Mouse (Mus musculus) layer of hippocampus, adult 9-10 months (tissue): ENCODE measurements around the gene Cyp27b1.
"Not testable (repeated sequence)": the region's sequence is repeated elsewhere in the genome, so short reads cannot be mapped to it uniquely, and the experiment has no call there.

ENCODE experiments used
- DNase-seq: peaks from one replicate; pipeline ENCODE4 v3.0.0; 2022; ENCODE audit warnings: low spot score

Cyp27b1 gene

GRCm38 (mm10) chr10:127049395-127050118 lies 1.5 kb downstream of the Cyp27b1 start:
- no peak for DNase-seq

GRCm38 (mm10) chr10:127050119-127050474 lies 2.0 kb downstream of the Cyp27b1 start:
- DNase-seq, result no peak

- DNase-seq, result no peak
Measured at GRCm38 (mm10) chr10:127054646-127055045, 6.6 kb downstream of the Cyp27b1 start.

GRCm38 (mm10) chr10:127055406-127055805 lies 7.4 kb downstream of the Cyp27b1 start:
- DNase-seq, result no peak

DNA sequence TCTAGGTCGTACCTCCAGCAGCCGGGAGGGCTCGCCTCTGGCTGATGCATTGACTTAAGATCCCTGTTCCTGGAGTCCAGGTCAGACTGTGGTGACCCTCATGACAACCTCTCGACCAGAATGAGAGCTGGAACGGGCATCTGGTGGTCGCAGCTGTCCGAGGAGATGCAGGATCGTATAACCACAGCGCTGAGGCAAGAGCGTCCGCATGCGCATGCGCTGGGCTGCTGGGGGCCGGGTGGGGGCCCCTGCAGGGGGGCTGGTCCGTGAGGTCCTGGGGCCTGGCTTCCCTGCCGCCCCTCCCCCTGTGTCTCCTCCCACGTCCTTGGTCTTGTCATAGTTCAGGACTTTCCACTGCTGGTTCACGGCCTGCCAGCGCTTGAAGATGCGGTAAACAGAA lies 8.4 kb downstream of the Cyp27b1 start:
- DNase-seq, result no peak

DNA sequence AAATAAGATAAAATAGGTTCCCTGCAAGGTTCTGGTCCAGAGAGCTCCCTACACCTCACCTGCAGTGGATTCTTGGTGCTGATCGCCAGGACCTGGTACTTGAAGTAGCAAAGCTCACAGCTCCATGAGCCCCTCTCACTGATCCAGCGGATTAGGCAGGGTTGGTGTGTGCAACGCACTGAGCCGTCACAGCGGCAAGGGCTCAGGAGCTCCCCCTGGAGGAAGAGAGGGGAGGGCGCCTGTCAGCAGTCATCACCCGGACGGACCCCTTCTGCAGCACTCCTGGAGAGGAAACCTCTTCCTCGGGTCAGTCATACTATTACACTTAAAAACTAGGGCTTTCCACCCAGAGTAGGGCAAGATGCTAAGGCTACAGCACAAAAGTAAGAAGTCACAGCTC lies 10.1 kb downstream of the Cyp27b1 start:
- no peak for DNase-seq

DNA sequence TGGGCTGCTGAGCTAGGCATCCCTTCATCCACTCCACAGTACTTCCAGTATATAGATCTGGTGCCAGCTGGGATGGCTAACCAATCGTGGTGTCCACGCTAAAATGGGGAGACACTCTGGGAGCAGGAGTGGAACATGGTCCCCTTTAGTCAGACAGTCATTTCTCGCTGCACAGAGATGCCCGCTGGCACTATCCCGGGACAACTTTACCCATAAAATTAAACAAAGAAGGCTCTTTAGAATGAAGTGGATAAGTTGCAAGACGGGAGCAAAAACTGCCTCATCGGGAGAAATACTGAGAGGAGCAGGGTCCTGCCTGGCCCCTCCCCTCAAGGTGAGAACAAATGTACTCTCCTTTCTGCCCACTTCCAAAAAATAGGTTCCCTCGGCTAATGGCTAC lies 10.7 kb downstream of the Cyp27b1 start:
- no peak for DNase-seq

DNA sequence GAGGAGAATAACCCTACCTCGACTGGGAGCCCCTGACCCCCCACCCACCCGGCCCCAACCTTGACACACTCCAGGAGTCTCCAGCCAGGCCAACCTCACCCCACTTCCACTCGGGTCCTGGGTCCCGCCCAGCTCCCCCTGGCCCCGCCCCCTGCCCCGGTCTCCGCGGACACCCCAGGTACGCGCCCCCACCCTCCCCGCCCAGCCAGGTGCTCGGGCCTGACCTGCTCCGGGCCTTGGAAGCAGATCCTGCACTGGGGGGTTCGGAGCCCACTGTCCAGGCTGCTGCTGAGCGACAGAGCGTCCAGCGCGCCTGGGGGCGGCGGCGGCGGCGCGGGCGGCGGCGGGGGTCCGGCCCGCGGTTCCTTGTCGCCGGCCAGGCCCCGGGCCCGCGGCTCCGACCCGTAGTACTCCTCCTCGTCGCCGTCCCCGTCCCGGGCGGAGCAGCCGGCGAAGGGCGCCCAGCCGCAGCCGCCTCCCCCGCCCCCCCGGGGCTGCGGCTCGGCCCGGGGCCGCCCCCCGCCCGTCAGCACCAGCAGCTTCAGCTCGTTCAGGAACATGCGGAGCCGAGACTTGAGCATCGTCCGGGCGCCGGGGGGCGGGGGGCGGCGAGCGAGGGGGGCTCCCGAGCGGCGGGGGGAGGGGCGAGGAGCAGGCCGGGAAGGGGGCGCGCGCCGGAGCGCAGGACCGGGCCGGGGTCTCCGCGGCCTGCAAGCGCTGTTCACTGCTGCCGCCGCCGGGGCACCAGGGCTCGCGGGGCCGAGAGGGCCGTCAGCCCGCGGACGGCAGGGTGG lies 11.3 kb downstream of the Cyp27b1 start:
- DNase-seq, result no peak

GRCm38 (mm10) chr10:127059968-127060916 lies 12.2 kb downstream of the Cyp27b1 start, which contains the start of gene March9:
March9 (minus strand) TSS chr10:127060184.
- no peak for DNase-seq

- no peak for DNase-seq
Measured at GRCm38 (mm10) chr10:127061085-127061484, 13.0 kb downstream of the Cyp27b1 start.

- DNase-seq, result no peak
Measured at GRCm38 (mm10) chr10:127061513-127061912, 13.5 kb downstream of the Cyp27b1 start.

DNA sequence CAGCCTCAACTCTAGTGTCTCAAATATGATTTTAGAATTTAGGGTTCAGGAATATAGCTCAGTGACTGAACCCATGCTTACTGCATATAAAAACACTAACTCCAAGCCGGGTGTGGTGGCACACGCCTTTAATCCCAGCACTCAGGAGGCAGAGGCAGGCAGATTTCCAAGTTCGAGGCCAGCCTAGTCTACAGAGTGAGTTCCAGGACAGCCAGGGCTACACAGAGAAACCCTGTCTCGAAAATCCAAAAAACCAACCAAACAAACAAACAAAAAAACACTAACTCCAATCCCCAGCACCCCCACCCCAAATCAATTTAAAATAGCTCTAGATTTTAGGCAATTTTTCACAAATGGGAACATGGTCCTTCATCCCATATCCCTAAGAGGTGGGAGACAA lies 14.1 kb downstream of the Cyp27b1 start:
- DNase-seq, result not testable (repeated sequence)

DNA sequence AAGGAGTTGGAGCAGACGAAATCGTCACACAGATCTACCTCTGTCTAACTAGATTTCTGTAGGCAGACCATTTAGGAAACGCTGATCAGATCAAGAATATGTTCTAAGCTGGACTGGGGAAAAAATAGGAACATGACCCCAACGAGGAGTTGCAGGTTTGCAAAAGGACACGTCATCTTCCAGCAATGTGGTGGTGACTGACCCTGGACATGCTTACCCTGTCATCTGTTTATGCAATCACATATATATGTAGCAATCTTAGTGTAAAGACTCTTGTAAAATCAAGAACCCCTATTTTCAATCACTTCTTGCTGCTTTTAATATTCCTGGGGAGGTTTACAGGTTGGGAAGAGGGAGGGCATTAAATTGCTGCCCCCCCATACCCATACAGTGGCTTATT lies 14.5 kb downstream of the Cyp27b1 start:
- no peak for DNase-seq

DNA sequence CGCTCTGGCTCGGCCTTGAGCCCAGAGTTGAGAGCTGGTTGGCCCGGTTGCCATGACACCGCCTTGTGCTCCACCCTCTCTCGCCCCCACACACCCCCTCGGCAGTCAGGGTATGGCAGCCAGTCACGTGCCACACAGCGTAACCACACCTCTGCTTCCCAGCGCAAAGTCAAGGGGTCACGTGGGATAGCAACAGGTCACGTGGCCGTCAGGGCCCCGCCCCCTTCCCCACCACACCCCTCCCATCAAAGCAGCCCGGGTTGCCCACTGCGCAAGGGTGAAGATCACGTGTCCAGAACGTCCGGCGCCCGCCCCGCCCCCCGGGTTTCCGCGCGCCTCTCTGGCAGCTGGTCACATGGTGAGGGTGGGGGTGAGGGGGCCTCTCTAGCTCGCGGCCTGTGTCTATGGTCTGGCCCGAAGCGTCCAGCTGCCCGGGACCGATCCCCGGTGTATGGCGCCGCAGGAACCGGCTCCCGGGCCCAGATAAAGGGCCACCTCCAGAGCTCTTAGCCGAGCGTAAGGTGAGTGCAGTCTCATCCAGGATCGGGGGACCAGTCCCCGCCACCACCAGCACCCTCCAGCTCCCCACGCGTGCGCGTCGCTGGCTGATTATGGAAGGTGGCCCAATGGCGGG lies 15.3 kb downstream of the Cyp27b1 start, which contains the start of gene Cdk4:
TSS of gene Cdk4 (plus strand) at position 296 of the 634 bp plus-strand sequence.
- DNase-seq, result peak; percentile 94

- DNase-seq, result no peak
Measured at GRCm38 (mm10) chr10:127063913-127064870, 16.1 kb downstream of the Cyp27b1 start.

DNA sequence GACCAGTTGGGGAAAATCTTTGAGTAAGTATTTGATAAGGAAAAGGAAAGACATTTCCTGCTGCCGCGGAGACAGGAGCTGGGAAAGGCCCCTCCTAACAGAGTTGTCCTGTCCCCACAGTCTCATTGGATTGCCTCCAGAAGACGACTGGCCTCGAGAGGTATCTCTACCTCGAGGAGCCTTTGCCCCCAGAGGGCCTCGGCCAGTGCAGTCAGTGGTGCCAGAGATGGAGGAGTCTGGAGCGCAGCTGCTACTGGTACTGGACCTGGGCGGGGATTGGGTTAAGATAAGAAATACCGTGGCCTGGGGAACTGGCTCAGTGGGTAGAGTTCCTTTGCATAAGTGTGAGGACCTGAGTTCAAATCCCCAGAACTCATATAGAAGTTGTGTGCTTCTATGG lies 17.9 kb downstream of the Cyp27b1 start:
- no peak for DNase-seq

DNA sequence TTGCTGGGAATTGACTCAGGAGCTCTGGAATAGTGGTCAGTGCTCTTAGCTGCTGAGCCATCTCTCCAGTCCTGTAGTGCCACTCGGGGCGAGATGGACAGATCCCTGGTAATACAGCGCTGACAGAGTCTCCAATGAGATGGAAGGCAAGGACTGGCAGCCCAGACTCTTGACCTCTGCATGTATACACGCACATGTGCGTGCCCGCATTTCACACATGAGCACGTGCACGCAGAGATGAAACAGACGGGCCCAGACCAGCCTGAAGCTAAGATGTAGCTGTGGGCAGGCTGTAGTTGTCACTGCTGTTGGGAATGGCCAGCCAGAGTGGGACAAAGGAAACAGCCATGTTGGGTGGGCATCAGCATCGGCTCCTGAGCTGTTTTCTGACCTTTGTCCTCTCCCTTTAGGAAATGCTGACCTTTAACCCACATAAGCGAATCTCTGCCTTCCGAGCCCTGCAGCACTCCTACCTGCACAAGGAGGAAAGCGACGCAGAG lies 18.5 kb downstream of the Cyp27b1 start:
- no peak for DNase-seq

- no peak for DNase-seq
Measured at GRCm38 (mm10) chr10:127068360-127069038, 20.4 kb downstream of the Cyp27b1 start.

DNA sequence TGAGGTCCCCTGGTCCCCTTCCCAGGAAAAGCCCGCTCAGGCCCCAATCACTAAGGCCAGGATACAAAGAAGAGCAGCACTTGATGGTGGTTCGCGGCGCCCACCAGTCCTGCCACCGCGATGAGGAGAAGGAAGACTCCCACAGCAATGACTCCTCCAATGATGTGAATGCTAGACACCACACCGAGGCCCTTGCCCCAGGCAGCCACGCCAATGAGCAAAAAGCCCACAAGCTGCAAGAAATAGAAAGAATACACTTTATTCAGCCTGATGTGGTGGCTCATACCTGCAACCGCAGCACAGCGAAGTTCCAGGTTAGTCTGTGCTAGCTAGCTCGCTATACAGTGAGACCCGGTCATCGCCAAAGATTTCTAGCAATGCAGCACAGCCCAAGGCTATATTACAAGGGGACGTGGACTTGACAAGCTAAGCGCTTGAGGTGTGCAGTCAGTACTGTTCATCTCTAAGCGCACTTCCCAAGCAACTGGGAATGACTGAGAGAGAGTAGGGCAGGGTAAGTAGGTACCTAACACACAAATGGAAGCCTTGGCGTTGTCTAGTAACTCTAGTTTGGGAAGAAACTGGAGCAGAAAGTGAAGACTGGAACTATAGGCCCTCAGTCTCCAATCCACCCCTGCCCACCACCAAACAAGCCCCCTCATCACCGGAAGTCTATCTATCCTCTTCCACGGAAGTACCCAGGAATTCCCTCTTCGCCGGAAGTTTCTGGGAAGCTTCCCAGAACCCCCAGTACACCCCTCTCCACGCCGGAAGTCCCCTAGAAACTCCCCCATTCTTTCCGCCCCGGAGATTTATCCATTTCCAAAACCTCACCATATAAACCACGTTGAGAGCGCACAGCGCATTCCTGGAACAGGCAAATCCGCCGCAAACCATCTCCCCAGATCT lies 21.5 kb downstream of the Cyp27b1 start:
- DNase-seq, result no peak
